Mouse (Mus musculus): ENCODE results near the gene Sez6. TPM values are rescaled to one million over a fixed set of nuclear protein-coding genes. Genes with fewer than 3 reads are reported as not detected.

Gene Sez6
- under 1 TPM; 0.22 to 0.50 TPM for total RNA-seq (2021)
- long read RNA-seq, experiment 1, partial matches to known transcripts = 1 of 1 reads
- long read RNA-seq, experiment 1, other reads (novel, unspliced or antisense) = 0 of 1 reads
- long read RNA-seq, experiment 2, partial matches to known transcripts = 0 of 1 reads
- long read RNA-seq, experiment 2, other reads (novel, unspliced or antisense) = 1 of 1 reads

GRCm38 (mm10) chr11:77930751-77931540 lies at the start of gene Sez6:
Sez6 (plus strand) TSS chr11:77930800.
- intact Hi-C loops (cut with DNase I) = no loop called here
- DNase-seq = peak; percentile 90 to 91

GRCm38 (mm10) chr11:77884524-77885245 lies 45.9 kb upstream of the Sez6 start:
- intact Hi-C loops (cut with DNase I) = no loop called here
- no peak for DNase-seq

- DNase-seq = no peak
- intact Hi-C loops (cut with DNase I) = no loop called here
Observed at GRCm38 (mm10) chr11:77885246-77885575, 45.4 kb upstream of the Sez6 start.

- no peak for DNase-seq
- intact Hi-C loops (cut with DNase I) = no loop called here
Observed at GRCm38 (mm10) chr11:77887373-77887960, 43.1 kb upstream of the Sez6 start.

- intact Hi-C loops (cut with DNase I) = no loop called here
- no peak for DNase-seq
Observed at GRCm38 (mm10) chr11:77888846-77889245, 41.8 kb upstream of the Sez6 start.

- no peak for DNase-seq
- intact Hi-C loops (cut with DNase I) = no loop called here
Observed at GRCm38 (mm10) chr11:77889484-77889883, 41.1 kb upstream of the Sez6 start.

- intact Hi-C loops (cut with DNase I) = no loop called here
- no peak for DNase-seq
Observed at GRCm38 (mm10) chr11:77890648-77891258, 39.8 kb upstream of the Sez6 start.

- intact Hi-C loops (cut with DNase I) = no loop called here
- DNase-seq = no peak
Observed at GRCm38 (mm10) chr11:77892883-77893282, 37.7 kb upstream of the Sez6 start.

- intact Hi-C loops (cut with DNase I) = no loop called here
- no peak for DNase-seq
Observed at GRCm38 (mm10) chr11:77893283-77893682, 37.3 kb upstream of the Sez6 start.

- peak; percentile 76 to 85 for DNase-seq
- intact Hi-C loops (cut with DNase I) = no loop called here
Observed at GRCm38 (mm10) chr11:77893787-77894718, 36.5 kb upstream of the Sez6 start, which contains the start of gene Pipox. Pipox (minus strand) TSS chr11:77894096.

- intact Hi-C loops (cut with DNase I) = no loop called here
Observed at GRCm38 (mm10) chr11:77894967-77895366, 35.6 kb upstream of the Sez6 start.

GRCm38 (mm10) chr11:77896011-77896410 lies 34.6 kb upstream of the Sez6 start:
- no peak for DNase-seq
- intact Hi-C loops (cut with DNase I) = no loop called here

More at GRCm38 (mm10) chr11:77894967-77895366, 35.6 kb upstream of the Sez6 start:
- no peak for DNase-seq

GRCm38 (mm10) chr11:77896480-77896819 lies 34.1 kb upstream of the Sez6 start:
- intact Hi-C loops (cut with DNase I) = no loop called here
- no peak for DNase-seq

- DNase-seq = peak in 1 of 2 experiments; percentile 7
- intact Hi-C loops (cut with DNase I) = no loop called here
Observed at GRCm38 (mm10) chr11:77896820-77897805, 33.5 kb upstream of the Sez6 start.

- no peak for DNase-seq
- intact Hi-C loops (cut with DNase I) = no loop called here
Observed at GRCm38 (mm10) chr11:77900187-77900586, 30.4 kb upstream of the Sez6 start.

GRCm38 (mm10) chr11:77900696-77901095 lies 29.9 kb upstream of the Sez6 start:
- intact Hi-C loops (cut with DNase I) = no loop called here
- DNase-seq = no peak

- DNase-seq = no peak
- intact Hi-C loops (cut with DNase I) = no loop called here
Observed at GRCm38 (mm10) chr11:77901366-77901765, 29.2 kb upstream of the Sez6 start.

GRCm38 (mm10) chr11:77901775-77902355 lies 28.7 kb upstream of the Sez6 start:
- intact Hi-C loops (cut with DNase I) = no loop called here
- no peak for DNase-seq

Data from heart, postnatal 14 days (tissue).